Mouse (Mus musculus): ENCODE results near the gene Mrgbp. TPM values are rescaled to one million over a fixed set of nuclear protein-coding genes. Genes with fewer than 3 reads are reported as not detected.

Gene Mrgbp
- polyA plus RNA-seq, 1 experiment from 2014 or later: 16.1 TPM

DNA sequence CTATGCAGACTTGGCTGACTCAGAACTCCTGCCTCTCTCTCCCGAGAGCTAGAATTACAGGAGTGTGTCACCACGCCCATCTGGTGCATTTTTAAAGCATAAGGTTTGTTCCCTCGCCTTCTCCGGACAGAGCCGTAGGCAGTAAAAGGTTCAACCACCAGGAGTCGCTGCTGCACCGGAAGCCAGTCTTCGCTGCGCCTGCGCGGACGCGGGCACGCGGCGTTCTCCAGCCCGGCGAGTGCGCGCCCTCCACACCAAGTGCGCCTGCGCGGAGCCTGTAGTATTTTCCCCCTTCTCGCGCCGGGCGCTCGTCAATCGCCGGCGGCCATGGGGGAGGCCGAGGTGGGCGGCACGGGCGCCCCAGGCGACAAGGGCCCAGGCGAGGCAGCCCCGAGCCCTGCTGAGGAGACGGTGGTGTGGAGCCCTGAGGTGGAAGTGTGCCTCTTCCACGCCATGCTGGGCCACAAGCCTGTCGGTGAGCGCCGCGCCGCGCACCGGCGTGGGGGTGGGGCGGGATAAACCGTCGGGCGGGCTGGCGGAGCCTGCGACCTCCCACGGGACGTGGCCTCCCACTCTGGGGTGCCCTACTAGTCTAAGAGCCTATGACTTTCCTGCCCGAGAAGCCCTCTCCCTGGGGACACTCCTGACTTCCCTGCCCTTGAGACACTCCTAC, 1.5 kb downstream of the Mrgbp start:
- peaks cover 3% of the 10 kb centered on the region; the same call in 1 of the 2 replicates for H3K36me3 ChIP-seq (ENCODE audit: control insufficient read depth, insufficient read depth, low read length)
- under 1% methylated on average over 57 of the region's 57 CpGs for WGBS
- peak; percentile 90 for ATAC-seq (ENCODE audit: low FRiP score, low TSS enrichment)
- H3K27me3 ChIP-seq (ENCODE audit: control insufficient read depth, insufficient read depth, low read length): no peaks in the 10 kb centered on the region
- H3K4me2 ChIP-seq (replicated peaks; ENCODE audit: low read depth): peak overlapping the region; percentile 81
- peaks cover 5% of the 10 kb centered on the region; the same call in 1 of the 2 replicates for H3K4me1 ChIP-seq (replicated peaks; ENCODE audit: control insufficient read depth, insufficient read depth)
- H3K9me3 ChIP-seq (ENCODE audit: control insufficient read depth, low read length): no peaks in the 10 kb centered on the region
- peak; percentile 97 for DNase-seq (ENCODE audit: low spot score)
- no peak for TF ChIP-seq EP300 (optimal IDR thresholded peaks at IDR 0.05)
- peak; percentile 98 for TF ChIP-seq CTCF (IDR thresholded peaks at IDR 0.05; ENCODE audit: low read depth)
- peak overlapping the region; percentile 63 for H3K4me3 ChIP-seq (ENCODE audit: low read depth, low read length)
- peak overlapping the region; percentile 81 for H3K27ac ChIP-seq (replicated peaks)
- H3K9ac ChIP-seq (ENCODE audit: low read length): peak overlapping the region; percentile 84

DNA sequence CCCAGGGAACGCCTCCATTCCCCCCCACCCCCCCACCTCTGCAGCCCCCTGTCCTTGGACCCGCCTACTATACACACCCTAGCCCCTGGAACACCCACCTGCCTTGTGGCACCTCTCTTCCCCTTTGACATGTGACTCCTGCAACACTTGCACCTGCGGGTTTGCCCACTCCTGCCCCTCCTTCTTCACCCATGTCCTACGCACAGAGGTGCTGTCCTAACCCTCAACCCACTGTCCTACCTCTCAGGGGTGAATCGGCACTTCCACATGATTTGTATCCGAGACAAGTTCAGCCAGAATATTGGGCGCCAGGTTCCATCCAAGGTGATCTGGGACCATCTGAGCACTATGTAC, 2.0 kb downstream of the Mrgbp start:
- peak overlapping the region; percentile 81 for H3K4me2 ChIP-seq (replicated peaks; ENCODE audit: low read depth)
- peak overlapping the region; percentile 84 for H3K9ac ChIP-seq (ENCODE audit: low read length)
- H3K36me3 ChIP-seq (ENCODE audit: control insufficient read depth, insufficient read depth, low read length): peaks cover 3% of the 10 kb centered on the region; the same call in 1 of the 2 replicates
- 10% methylated on average over 7 of the region's 7 CpGs for WGBS
- peaks cover 5% of the 10 kb centered on the region; the same call in 1 of the 2 replicates for H3K4me1 ChIP-seq (replicated peaks; ENCODE audit: control insufficient read depth, insufficient read depth)
- no peaks in the 10 kb centered on the region for H3K9me3 ChIP-seq (ENCODE audit: control insufficient read depth, low read length)
- H3K27me3 ChIP-seq (ENCODE audit: control insufficient read depth, insufficient read depth, low read length): no peaks in the 10 kb centered on the region
- H3K27ac ChIP-seq (replicated peaks): no peak overlapping the region
- ATAC-seq (ENCODE audit: low FRiP score, low TSS enrichment) (no peak), DNase-seq (ENCODE audit: low spot score) (no peak)
- TF ChIP-seq EP300 (optimal IDR thresholded peaks at IDR 0.05): no peak
- no peak for TF ChIP-seq CTCF (IDR thresholded peaks at IDR 0.05; ENCODE audit: low read depth)
- H3K4me3 ChIP-seq (ENCODE audit: low read depth, low read length): peak overlapping the region; percentile 63

- H3K9ac ChIP-seq (ENCODE audit: low read length): peak overlapping the region; percentile 87
- DNase-seq (ENCODE audit: low spot score) (no peak), ATAC-seq (ENCODE audit: low FRiP score, low TSS enrichment) (peak; percentile 19)
- peak overlapping the region; percentile 88 for H3K4me2 ChIP-seq (replicated peaks; ENCODE audit: low read depth)
- H3K4me1 ChIP-seq (replicated peaks; ENCODE audit: control insufficient read depth, insufficient read depth): peaks cover 4% of the 10 kb centered on the region; the same call in 1 of the 2 replicates
- H3K4me3 ChIP-seq (ENCODE audit: low read depth, low read length): peak overlapping the region; percentile 94
- peaks cover 13% of the 10 kb centered on the region; the same call in 1 of the 2 replicates for H3K36me3 ChIP-seq (ENCODE audit: control insufficient read depth, insufficient read depth, low read length)
- WGBS: 47% methylated on average over 6 of the region's 6 CpGs
- TF ChIP-seq CTCF (IDR thresholded peaks at IDR 0.05; ENCODE audit: low read depth) (peak; percentile 58), EP300 (optimal IDR thresholded peaks at IDR 0.05) (no peak)
- H3K9me3 ChIP-seq (ENCODE audit: control insufficient read depth, low read length): no peaks in the 10 kb centered on the region
- no peaks in the 10 kb centered on the region for H3K27me3 ChIP-seq (ENCODE audit: control insufficient read depth, insufficient read depth, low read length)
- peak overlapping the region; percentile 92 for H3K27ac ChIP-seq (replicated peaks)
Observed at GRCm38 (mm10) chr2:180588736-180589122, 7.6 kb downstream of the Mrgbp start.

DNA sequence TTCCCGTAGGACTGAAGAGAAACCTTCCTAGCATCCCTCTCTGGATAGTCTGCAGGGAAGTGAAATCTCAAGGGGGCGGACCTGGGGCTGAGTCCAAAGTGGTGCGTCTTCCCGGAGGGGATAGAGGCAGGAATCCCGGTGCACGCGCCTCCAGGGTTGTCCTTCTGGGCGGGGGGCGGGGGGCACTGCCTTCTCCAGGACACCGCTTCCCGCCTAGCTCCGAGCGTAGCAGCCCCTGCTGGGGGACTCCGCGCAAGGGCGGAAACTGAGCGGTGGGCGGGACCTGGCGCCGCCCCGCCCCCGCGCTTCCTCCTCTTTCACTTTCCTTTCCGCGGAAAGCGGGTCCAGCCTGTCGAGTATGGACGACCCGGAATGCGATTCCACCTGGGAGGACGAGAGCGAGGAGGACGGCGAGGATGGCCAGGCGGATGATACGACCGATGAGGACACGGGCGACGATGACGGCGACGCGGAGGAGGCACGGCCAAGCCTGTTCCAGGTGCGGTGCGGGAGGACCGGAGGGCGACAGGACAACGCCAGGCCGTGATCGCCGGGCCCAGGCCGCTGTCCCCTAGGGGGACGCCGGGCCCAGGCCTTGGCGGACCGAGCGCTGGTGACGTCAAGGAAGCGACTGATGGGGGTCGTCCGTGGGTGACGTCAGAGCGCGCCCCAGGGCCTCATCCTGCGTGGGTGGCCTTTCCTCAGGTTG, 8.2 kb downstream of the Mrgbp start, which contains the start of gene Ogfr:
Gene Ogfr (plus strand): TSS at position 123 of the 709 bp plus-strand sequence.
- Histone ChIP-seq H3K36me3 (ENCODE audit: control insufficient read depth, insufficient read depth, low read length) (peaks cover 17% of the 10 kb centered on the region), H3K27ac (replicated peaks) (peak within 1 kb of the TSS; percentile 92)

DNA sequence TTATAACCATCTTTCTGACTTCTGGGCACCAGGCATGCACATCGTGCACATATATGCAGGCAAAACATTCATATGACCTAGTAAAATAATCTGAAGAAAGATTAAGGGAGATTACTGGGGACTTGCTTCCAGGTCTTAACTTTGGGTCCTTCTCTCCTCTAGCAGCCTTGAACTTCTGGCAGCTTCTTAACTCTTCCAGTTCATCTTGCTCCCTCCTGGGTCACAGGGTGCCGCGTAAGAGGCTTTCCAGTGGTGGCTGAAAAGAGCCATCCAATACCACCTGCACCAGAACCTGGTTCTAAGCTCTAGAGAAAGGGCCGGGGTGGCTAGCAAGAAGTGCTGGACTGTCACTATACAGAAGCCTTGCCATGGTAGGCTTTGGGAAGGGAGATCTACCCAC, 16.4 kb downstream of the Mrgbp start, which contains the start of gene Col9a3:
Gene Col9a3 (plus strand): TSS at position 301 of the 400 bp plus-strand sequence.
- H3K27me3 ChIP-seq (ENCODE audit: control insufficient read depth, insufficient read depth, low read length): no peaks in the 10 kb centered on the region
- no peak for ATAC-seq (ENCODE audit: low FRiP score, low TSS enrichment)
- no peaks in the 10 kb centered on the region for H3K9me3 ChIP-seq (ENCODE audit: control insufficient read depth, low read length)
- no peaks in the 10 kb centered on the region for H3K4me1 ChIP-seq (replicated peaks; ENCODE audit: control insufficient read depth, insufficient read depth)
- peaks cover 6% of the 10 kb centered on the region for H3K36me3 ChIP-seq (ENCODE audit: control insufficient read depth, insufficient read depth, low read length)
- no peak within 1 kb of the TSS for H3K4me3 ChIP-seq (ENCODE audit: low read depth, low read length)
- H3K9ac ChIP-seq (ENCODE audit: low read length): no peak within 1 kb of the TSS; the same call in 1 of the 2 replicates
- DNase-seq (ENCODE audit: low spot score): no peak
- WGBS: 51% methylated on average over 4 of the region's 4 CpGs
- H3K4me2 ChIP-seq (replicated peaks; ENCODE audit: low read depth): peak within 1 kb of the TSS; percentile 29; the same call in 1 of the 2 replicates
- TF ChIP-seq EP300 (optimal IDR thresholded peaks at IDR 0.05): no peak
- no peak for TF ChIP-seq CTCF (IDR thresholded peaks at IDR 0.05; ENCODE audit: low read depth)
- H3K27ac ChIP-seq (replicated peaks): no peak within 1 kb of the TSS

More for the DNA sequence above, 8.2 kb downstream of the Mrgbp start, which contains the start of gene Ogfr:
- peak; percentile 88 for ATAC-seq (ENCODE audit: low FRiP score, low TSS enrichment)
- under 1% methylated on average over 53 of the region's 67 CpGs for WGBS
- H3K9ac ChIP-seq (ENCODE audit: low read length): peak within 1 kb of the TSS; percentile 87
- DNase-seq (ENCODE audit: low spot score): peak; percentile 84
- H3K27me3 ChIP-seq (ENCODE audit: control insufficient read depth, insufficient read depth, low read length): no peaks in the 10 kb centered on the region
- peak within 1 kb of the TSS; percentile 88 for H3K4me2 ChIP-seq (replicated peaks; ENCODE audit: low read depth)
- H3K4me1 ChIP-seq (replicated peaks; ENCODE audit: control insufficient read depth, insufficient read depth): peaks cover 4% of the 10 kb centered on the region; the same call in 1 of the 2 replicates
- peak within 1 kb of the TSS; percentile 94 for H3K4me3 ChIP-seq (ENCODE audit: low read depth, low read length)
- no peaks in the 10 kb centered on the region for H3K9me3 ChIP-seq (ENCODE audit: control insufficient read depth, low read length)
- peak; percentile 49 for TF ChIP-seq CTCF (IDR thresholded peaks at IDR 0.05; ENCODE audit: low read depth)
- TF ChIP-seq EP300 (optimal IDR thresholded peaks at IDR 0.05): no peak
